19 mouse cellular contexts compared by ENCODE assay signal in genomic region chr1:60015511-60015910, GRCm38 (mm10). TPM values are rescaled to one million over a fixed set of nuclear protein-coding genes. Genes with fewer than 3 reads are reported as not detected.
A peak's percentile ranks its signal among the peaks of the same experiment; 100 is the strongest.
DNase-seq lines count a peak whose midpoint lies in the region; ATAC-seq and TF ChIP-seq lines count a peak whose summit lies in the region.
"Had no signal": no experiment of that assay in that cellular context is flagged by ENCODE, and none has a peak within 500 bp of the region (broad histone marks: within the 10 kb centered on the region; RNA-seq: fewer than 3 reads in every experiment).

No protein-coding gene starts in this region.

- no peaks in the 10 kb centered on the region; the same call in 1 of the 2 replicates for H3K4me1 ChIP-seq in liver, embryonic 16.5 days (ENCODE audit: control insufficient read depth, low read depth, low read length)
- H3K4me1 ChIP-seq in liver, embryonic 11.5 days (replicated peaks; ENCODE audit: control insufficient read depth, insufficient read depth, low read length): peaks cover 17% of the 10 kb centered on the region
- peaks cover 15 to 26% of the 10 kb centered on the region in 2 experiments for H3K4me1 ChIP-seq in MEL (ENCODE audit: control insufficient read depth in 1 of 2, insufficient read depth in 2 of 2, low read length in 2 of 2)
- H3K4me1 ChIP-seq in bone marrow macrophage, adult 2 months (ENCODE audit: control insufficient read depth, insufficient read depth, low read length): peaks cover 14% of the 10 kb centered on the region
- H3K4me1 ChIP-seq in hindbrain, embryonic 13.5 days (replicated peaks): no peaks in the 10 kb centered on the region
- H3K4me1 ChIP-seq: embryonic facial prominence, embryonic 13.5 days; forebrain, embryonic 12.5 days; heart, embryonic 10.5 days; hindbrain, embryonic 12.5 days had no signal

- TF ChIP-seq EP300 in MEL (IDR thresholded peaks at IDR 0.05; ENCODE audit: low read depth in 1 of 2, low read length in 2 of 2): no peak

- peaks cover 1% of the 10 kb centered on the region; the same call in 1 of the 2 replicates for H3K79me2 ChIP-seq in MEL (ENCODE audit: control insufficient read depth, insufficient read depth, low read length, poor library complexity)

- no peak overlapping the region for H3K4me2 ChIP-seq in liver, embryonic 16.5 days (ENCODE audit: low read depth, low read length)
- no peak overlapping the region for H3K4me2 ChIP-seq in liver, embryonic 11.5 days
- no peak overlapping the region for H3K4me2 ChIP-seq in hindbrain, embryonic 13.5 days
- H3K4me2 ChIP-seq: embryonic facial prominence, embryonic 13.5 days; forebrain, embryonic 12.5 days; hindbrain, embryonic 12.5 days had no signal

- no peak overlapping the region for H3K4me3 ChIP-seq in gastrocnemius, adult 2 months
- no peak overlapping the region for H3K4me3 ChIP-seq in liver, embryonic 16.5 days (ENCODE audit: low read depth, low read length)
- no peak overlapping the region for H3K4me3 ChIP-seq in liver, embryonic 11.5 days (ENCODE audit: low read depth, low read length)
- H3K4me3 ChIP-seq in MEL (ENCODE audit: control insufficient read depth in 1 of 2, insufficient read depth in 1 of 2, low read depth in 2 of 2, low read length in 2 of 2): peak overlapping the region; percentile 37 to 64; a peak in 3 of 4 replicates
- H3K4me3 ChIP-seq in bone marrow macrophage, adult 2 months (ENCODE audit: insufficient read depth, low read length): no peak overlapping the region
- no peak overlapping the region for H3K4me3 ChIP-seq in hindbrain, embryonic 13.5 days
- H3K4me3 ChIP-seq: embryonic facial prominence, embryonic 13.5 days; forebrain, embryonic 12.5 days; heart, embryonic 10.5 days; hindbrain, embryonic 12.5 days had no signal

- no peak for TF ChIP-seq POLR2A in MEL (IDR thresholded peaks at IDR 0.05; ENCODE audit: control insufficient read depth in 1 of 2, insufficient read depth in 1 of 2, low read depth in 1 of 2, low read length in 2 of 2, poor library complexity in 1 of 2)
- no peak for TF ChIP-seq POLR2A in bone marrow macrophage, adult 2 months (IDR thresholded peaks at IDR 0.05; ENCODE audit: borderline replicate concordance, low read depth, low read length)

- no peak for DNase-seq in gastrocnemius, adult 2 months
- no peak for DNase-seq in gastrocnemius, postnatal 36 days
- no peak for DNase-seq in liver, embryonic 11.5 days (ENCODE audit: low spot score)
- peak; percentile 30 for DNase-seq in MEL (ENCODE audit: low read depth, low spot score)
- DNase-seq: adrenal gland, postnatal 10 days; cerebellum, adult 18-20 months; cerebellum, adult 9-11 months; cerebellum, postnatal 36 days; gastrocnemius, postnatal 14 days; heart, postnatal 4 days had no signal

- intact Hi-C loops in gastrocnemius, adult 2 months (cut with DNase I): no loop called here
- intact Hi-C loops in gastrocnemius, postnatal 36 days (cut with DNase I): no loop called here

- peak overlapping the region; percentile 13; the same call in 1 of the 2 replicates for H3K27ac ChIP-seq in gastrocnemius, adult 2 months
- 0 out of 2 replicates have a peak overlapping the region, but pooled peaks have one; percentile 2 for H3K27ac ChIP-seq in liver, embryonic 16.5 days (ENCODE audit: low read length)
- no peak overlapping the region for H3K27ac ChIP-seq in liver, embryonic 11.5 days (ENCODE audit: low read depth, low read length)
- peak overlapping the region; percentile 99 for H3K27ac ChIP-seq in MEL (ENCODE audit: control insufficient read depth, low read depth, low read length)
- peak overlapping the region; percentile 67 for H3K27ac ChIP-seq in bone marrow macrophage, adult 2 months (ENCODE audit: insufficient read depth, low read depth, low read length)
- no peak overlapping the region for H3K27ac ChIP-seq in hindbrain, embryonic 13.5 days
- H3K27ac ChIP-seq: embryonic facial prominence, embryonic 13.5 days; forebrain, embryonic 12.5 days; heart, embryonic 10.5 days; hindbrain, embryonic 12.5 days; hindbrain, postnatal 0 days had no signal

- H3K9me3 ChIP-seq in liver, embryonic 16.5 days (replicated peaks; ENCODE audit: control insufficient read depth, low read length): no peaks in the 10 kb centered on the region
- H3K9me3 ChIP-seq in liver, embryonic 11.5 days (ENCODE audit: control insufficient read depth, low read length): no peaks in the 10 kb centered on the region
- no peaks in the 10 kb centered on the region for H3K9me3 ChIP-seq in MEL (replicated peaks; ENCODE audit: insufficient read depth, low read length)
- no peaks in the 10 kb centered on the region for H3K9me3 ChIP-seq in hindbrain, embryonic 13.5 days
- H3K9me3 ChIP-seq: embryonic facial prominence, embryonic 13.5 days; forebrain, embryonic 12.5 days; heart, embryonic 10.5 days; hindbrain, embryonic 12.5 days had no signal

- no peak for TF ChIP-seq CTCF in gastrocnemius, adult 2 months (IDR thresholded peaks at IDR 0.05)
- TF ChIP-seq CTCF in MEL (IDR thresholded peaks at IDR 0.05 in 2 of 3, conservative IDR thresholded peaks at IDR 0.05 in 1 of 3; ENCODE audit: control insufficient read depth in 1 of 3, insufficient read depth in 1 of 3, low read depth in 2 of 3, low read length in 3 of 3, poor library complexity in 1 of 3, severe bottlenecking in 1 of 3): no peak
- TF ChIP-seq CTCF in bone marrow macrophage, adult 2 months (IDR thresholded peaks at IDR 0.05; ENCODE audit: low read depth, low read length): no peak

- TF ChIP-seq RAD21 in MEL (IDR thresholded peaks at IDR 0.05; ENCODE audit: low read depth, low read length): no peak

- no peaks in the 10 kb centered on the region for H3K27me3 ChIP-seq in liver, embryonic 16.5 days (ENCODE audit: control insufficient read depth, insufficient read depth, low read depth, low read length)
- no peaks in the 10 kb centered on the region for H3K27me3 ChIP-seq in liver, embryonic 11.5 days (replicated peaks; ENCODE audit: control insufficient read depth, insufficient read depth, low read length)
- H3K27me3 ChIP-seq in MEL (ENCODE audit: control insufficient read depth in 1 of 2, insufficient read depth in 2 of 2, low read length in 2 of 2): no peaks in the 10 kb centered on the region
- H3K27me3 ChIP-seq in hindbrain, embryonic 13.5 days: no peaks in the 10 kb centered on the region
- H3K27me3 ChIP-seq: embryonic facial prominence, embryonic 13.5 days; forebrain, embryonic 12.5 days; hindbrain, embryonic 12.5 days had no signal

- 76% methylated on average over 6 of the region's 6 CpGs for WGBS in liver, embryonic 16.5 days (ENCODE audit: insufficient replicate concordance)
- WGBS in liver, embryonic 11.5 days: 84% methylated on average over 6 of the region's 6 CpGs
- 86% methylated on average over 6 of the region's 6 CpGs for WGBS in hindbrain, embryonic 13.5 days

- no peak for ATAC-seq in liver, embryonic 16.5 days (ENCODE audit: low read depth)
- ATAC-seq in liver, embryonic 11.5 days (replicated peaks; ENCODE audit: low FRiP score): no peak
- ATAC-seq in hindbrain, embryonic 13.5 days (ENCODE audit: low FRiP score): no peak
- ATAC-seq: forebrain, embryonic 16.5 days; hindbrain, postnatal 0 days had no signal

- no peaks in the 10 kb centered on the region for H3K36me3 ChIP-seq in liver, embryonic 16.5 days (ENCODE audit: control insufficient read depth, insufficient read depth)
- no peaks in the 10 kb centered on the region for H3K36me3 ChIP-seq in liver, embryonic 11.5 days (ENCODE audit: control insufficient read depth, insufficient read depth, low read length)
- H3K36me3 ChIP-seq in MEL (ENCODE audit: control insufficient read depth in 1 of 2, insufficient read depth in 2 of 2, low read length in 2 of 2): peaks cover 0 to 31% of the 10 kb centered on the region in 2 experiments; a peak in 2 of 4 replicates
- H3K36me3 ChIP-seq in hindbrain, embryonic 13.5 days: no peaks in the 10 kb centered on the region
- H3K36me3 ChIP-seq: embryonic facial prominence, embryonic 13.5 days; forebrain, embryonic 12.5 days; heart, embryonic 10.5 days; hindbrain, embryonic 12.5 days had no signal

- H3K9ac ChIP-seq in liver, embryonic 16.5 days (ENCODE audit: low read depth, low read length): no peak overlapping the region
- no peak overlapping the region for H3K9ac ChIP-seq in liver, embryonic 11.5 days (ENCODE audit: low read depth, low read length)
- H3K9ac ChIP-seq in MEL (ENCODE audit: control insufficient read depth, low read depth, low read length, poor library complexity, severe bottlenecking): peak overlapping the region; percentile 78
- no peak overlapping the region for H3K9ac ChIP-seq in hindbrain, embryonic 13.5 days
- H3K9ac ChIP-seq: embryonic facial prominence, embryonic 13.5 days; forebrain, embryonic 12.5 days; hindbrain, embryonic 12.5 days had no signal

TF ChIP-seq in MEL, 35 proteins besides CTCF, POLR2A, EP300 and RAD21:
- TF ChIP-seq UBTF (IDR thresholded peaks at IDR 0.05; ENCODE audit: borderline replicate concordance, insufficient read depth, low read depth, low read length) (no peak), ZNF384 (IDR thresholded peaks at IDR 0.05; ENCODE audit: low read depth, low read length) (no peak), USF2 (IDR thresholded peaks at IDR 0.05; ENCODE audit: borderline replicate concordance in 1 of 2, insufficient read depth in 1 of 2, low read depth in 1 of 2, low read length in 2 of 2) (peak in 1 of 2 experiments; percentile 29; a peak in 1 of 4 replicates), HCFC1 (IDR thresholded peaks at IDR 0.05; ENCODE audit: low read depth, low read length) (no peak), TAL1 (IDR thresholded peaks at IDR 0.05; ENCODE audit: low read length) (no peak), POLR2AphosphoS5 (IDR thresholded peaks at IDR 0.05; ENCODE audit: borderline replicate concordance, low read depth, low read length) (no peak), USF1 (IDR thresholded peaks at IDR 0.05; ENCODE audit: low read depth, low read length) (peak; percentile 79), ETS1 (IDR thresholded peaks at IDR 0.05; ENCODE audit: low read depth, low read length) (no peak)
TF ChIP-seq in MEL: peak in this region for 2.

RNA-seq across cellular contexts. Expression of gene Ica1l, which starts 27.5 kb away (rescaled TPM):
- total RNA-seq in gastrocnemius, adult 2 months (2021): under 1 TPM; 0.20 to 0.48 TPM
- under 1 TPM; 0.39 to 0.48 TPM for total RNA-seq in gastrocnemius, postnatal 36 days (2021)
- 0.11 and 0.14 TPM in 2 replicates for polyA plus RNA-seq in liver, embryonic 16.5 days (2015; fragmentation: Nextera tagmentation; extraction: Ambion mirVana)
- polyA plus RNA-seq in liver, embryonic 11.5 days (2014; fragmentation: Nextera tagmentation; extraction: Ambion mirVana): 0.92 and 1.1 TPM in 2 replicates
- 4.9 and 6.1 TPM in 2 replicates for total RNA-seq in MEL (2012; rRNA removed)
- polyA plus RNA-seq in MEL (2012; ENCODE audit: insufficient read depth in 1 of 2, insufficient read length in 2 of 2, low read depth in 1 of 2, low replicate concordance in 2 of 2, missing spikeins in 1 of 2): 1 to 10 TPM in 1 of 2 experiments, not detected in 1; 6.2 TPM
- not detected in 2 replicates for polyA plus RNA-seq in bone marrow macrophage, adult 2 months (2012; ENCODE audit: insufficient read depth, insufficient read length, missing spikeins)
- 27.9 and 31.3 TPM in 2 replicates for polyA plus RNA-seq in hindbrain, embryonic 13.5 days (2015; fragmentation: Nextera tagmentation; extraction: Ambion mirVana)

Comparison
In these comparisons a context has a peak if more than half of its experiments do, and no peak if none do; other contexts are left out.
1. H3K27ac ChIP-seq: peak in gastrocnemius, adult 2 months (single experiment), liver, embryonic 16.5 days (single experiment), MEL (single experiment) and bone marrow macrophage, adult 2 months (single experiment); none in liver, embryonic 11.5 days (single experiment) and hindbrain, embryonic 13.5 days (single experiment).
2. H3K4me3 ChIP-seq: peak in MEL (2 of 2); none in gastrocnemius, adult 2 months (single experiment), liver, embryonic 16.5 days (single experiment), liver, embryonic 11.5 days (single experiment), bone marrow macrophage, adult 2 months (single experiment) and hindbrain, embryonic 13.5 days (single experiment).